Mouse (Mus musculus): ENCODE data around the gene Pip5k1c.

Pip5k1c gene

DNA sequence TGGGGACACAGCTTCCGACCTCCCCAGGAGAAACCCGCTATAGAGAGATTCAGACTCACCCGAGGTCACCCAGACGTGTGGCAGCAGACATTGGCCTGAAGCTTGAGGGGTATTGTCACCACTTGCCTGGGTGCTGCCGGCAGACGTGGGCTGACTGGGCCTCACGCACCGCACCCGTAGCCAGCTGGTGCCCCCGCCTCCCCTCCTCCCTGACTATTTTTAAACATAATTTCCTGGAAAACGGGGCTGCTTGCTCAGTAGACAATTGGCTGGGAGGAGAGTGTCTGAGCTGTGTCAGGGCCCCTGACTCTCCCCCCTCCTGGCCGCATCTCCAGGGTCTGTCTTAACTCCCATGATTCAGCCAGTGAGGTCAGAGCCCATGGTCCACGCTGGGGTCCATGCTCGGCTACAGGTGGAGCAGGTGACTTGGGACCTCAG lies 10.0 kb downstream of the Pip5k1c start:
- no peak for DNase-seq (ENCODE audit: low spot score)

- DNase-seq (ENCODE audit: low spot score): no peak
Measured at GRCm38 (mm10) chr10:81303258-81303657, 10.5 kb downstream of the Pip5k1c start.

- no peak for DNase-seq (ENCODE audit: low spot score)
Measured at GRCm38 (mm10) chr10:81303761-81304160, 11.0 kb downstream of the Pip5k1c start.

DNA sequence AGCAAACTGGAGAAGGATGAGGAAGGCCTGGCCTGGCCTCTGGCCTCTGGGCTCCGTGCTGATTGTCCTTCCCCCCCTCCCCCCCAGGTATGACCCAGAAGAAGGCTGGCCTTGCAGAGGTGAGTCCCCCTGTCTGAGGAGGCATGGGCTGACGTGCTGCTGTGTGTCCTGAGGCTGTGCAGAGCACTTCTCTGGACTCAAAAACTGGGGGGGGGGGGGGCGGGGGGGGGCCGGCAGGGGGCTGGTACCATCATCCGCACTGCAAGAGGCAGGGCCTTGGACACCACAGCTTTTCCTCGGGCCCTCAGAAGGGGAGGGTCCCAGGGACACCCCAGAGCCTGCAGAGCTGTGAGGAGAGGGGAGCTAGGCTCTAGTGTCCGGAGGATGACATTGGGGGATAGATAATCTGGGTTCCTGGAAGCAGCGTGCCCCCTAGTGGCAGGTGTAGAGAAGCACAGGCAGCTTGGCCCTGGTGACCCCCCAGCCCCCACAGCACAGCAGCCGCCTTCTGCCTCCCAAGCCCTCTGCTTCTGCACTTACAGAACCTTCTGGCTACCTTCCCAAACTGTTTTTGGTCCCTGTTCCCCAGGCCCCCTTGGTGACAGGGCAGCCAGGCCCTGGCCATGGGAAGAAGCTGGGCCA lies 12.0 kb downstream of the Pip5k1c start:
- DNase-seq (ENCODE audit: low spot score): peak; percentile 53

GRCm38 (mm10) chr10:81305663-81306062 lies 12.9 kb downstream of the Pip5k1c start:
- DNase-seq (ENCODE audit: low spot score): no peak

DNA sequence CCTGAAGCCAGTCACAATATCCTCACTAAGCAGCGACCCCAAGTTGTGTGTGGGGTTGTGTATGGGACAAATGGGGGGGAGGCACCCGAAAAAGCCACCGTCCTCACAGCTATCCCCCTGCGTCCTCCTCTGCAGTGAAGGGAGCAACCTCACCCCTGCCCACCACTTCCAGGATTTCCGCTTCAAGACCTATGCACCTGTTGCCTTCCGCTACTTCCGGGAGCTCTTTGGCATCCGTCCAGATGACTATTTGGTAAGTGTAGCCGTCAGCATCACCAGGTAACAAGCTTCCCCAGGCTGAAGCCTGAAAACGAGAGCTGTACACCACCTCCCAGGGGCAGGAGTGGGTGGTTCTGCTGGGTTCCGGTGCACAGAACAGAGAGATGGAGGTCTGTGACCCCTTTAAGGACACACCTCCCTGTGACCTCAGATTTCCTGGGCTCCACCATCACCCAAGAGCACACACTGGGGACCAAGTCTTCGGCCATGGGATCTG lies 13.5 kb downstream of the Pip5k1c start:
- DNase-seq (ENCODE audit: low spot score): no peak

DNA sequence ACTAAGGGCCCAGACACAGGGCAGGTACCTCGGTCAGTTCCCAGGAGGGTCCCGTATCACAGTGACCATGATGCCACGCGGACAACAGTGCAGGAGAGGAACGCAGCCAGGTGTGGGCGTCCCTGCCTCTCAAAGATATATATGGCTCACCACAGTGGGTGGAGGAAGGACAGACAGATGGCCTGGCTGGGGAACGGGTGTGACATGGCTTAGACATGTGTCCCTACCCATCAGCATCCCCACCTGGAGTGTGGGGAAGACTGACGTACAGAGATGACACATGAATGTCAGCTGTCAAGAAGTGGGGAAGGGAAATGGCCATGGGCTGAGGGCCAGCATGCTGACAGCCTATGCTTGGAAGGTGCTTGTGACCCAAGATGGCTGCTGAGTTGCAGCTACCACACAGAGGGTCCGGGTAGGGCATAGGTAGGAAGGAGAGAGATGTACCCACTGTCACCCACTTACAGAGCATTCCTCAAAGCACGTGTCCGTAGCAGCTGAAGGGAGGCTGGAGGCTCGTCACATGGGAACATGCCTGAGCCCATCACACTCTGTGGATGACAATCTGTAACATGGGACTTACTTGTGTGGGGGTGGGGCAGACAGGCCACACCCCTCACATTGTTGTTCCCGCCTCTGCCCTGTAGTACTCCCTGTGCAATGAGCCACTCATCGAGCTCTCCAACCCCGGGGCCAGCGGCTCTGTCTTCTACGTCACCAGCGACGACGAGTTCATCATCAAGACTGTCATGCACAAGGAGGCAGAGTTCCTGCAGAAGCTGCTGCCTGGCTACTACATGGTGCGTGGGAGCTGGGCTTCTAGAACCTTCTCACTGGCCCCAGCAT lies 14.3 kb downstream of the Pip5k1c start:
- no peak for DNase-seq (ENCODE audit: low spot score)

GRCm38 (mm10) chr10:81309571-81309970 lies 16.8 kb downstream of the Pip5k1c start:
- no peak for DNase-seq (ENCODE audit: low spot score)

DNA sequence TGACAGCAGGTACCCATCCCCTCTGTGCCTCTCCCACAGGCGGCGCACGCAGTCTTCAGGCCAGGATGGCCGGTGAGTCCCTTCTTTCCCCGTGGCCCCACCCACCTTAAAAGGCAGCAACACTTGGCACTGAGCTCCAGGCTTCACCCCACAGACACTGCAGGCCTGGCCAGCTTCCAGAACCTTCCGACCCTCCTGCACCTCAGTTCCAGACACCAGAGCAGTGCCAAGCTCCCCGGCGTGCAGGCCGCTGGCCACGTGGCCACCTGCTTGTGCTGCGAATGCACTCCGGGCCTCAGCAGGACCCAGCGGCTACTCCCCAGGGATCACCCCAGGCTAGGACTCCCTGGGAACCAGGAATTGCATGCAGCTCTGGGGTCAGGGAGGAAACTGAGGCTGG lies 20.8 kb downstream of the Pip5k1c start:
- DNase-seq (ENCODE audit: low spot score): no peak

GRCm38 (mm10) chr10:81314201-81314600 lies 21.4 kb downstream of the Pip5k1c start:
- DNase-seq (ENCODE audit: low spot score): no peak

DNA sequence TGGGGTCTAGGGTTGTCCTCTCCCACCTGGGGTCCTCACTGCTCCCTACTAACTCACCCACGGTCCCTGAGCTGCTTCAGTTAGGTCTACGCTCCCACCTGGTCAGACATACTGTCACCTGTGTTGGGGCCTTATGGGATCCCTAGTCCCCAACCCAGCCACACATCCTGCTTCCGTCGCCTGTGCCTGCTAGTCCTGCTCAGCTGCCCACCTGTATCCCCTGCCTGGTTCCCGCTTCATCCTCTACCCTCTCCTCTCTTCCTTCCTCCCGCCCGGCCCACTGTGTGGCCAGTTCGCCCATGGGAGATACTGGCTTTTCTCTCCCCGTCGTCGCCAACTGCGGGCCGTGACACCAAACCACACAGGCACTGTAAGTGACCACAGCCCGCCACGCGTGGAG lies 22.8 kb downstream of the Pip5k1c start:
- no peak for DNase-seq (ENCODE audit: low spot score)

DNA sequence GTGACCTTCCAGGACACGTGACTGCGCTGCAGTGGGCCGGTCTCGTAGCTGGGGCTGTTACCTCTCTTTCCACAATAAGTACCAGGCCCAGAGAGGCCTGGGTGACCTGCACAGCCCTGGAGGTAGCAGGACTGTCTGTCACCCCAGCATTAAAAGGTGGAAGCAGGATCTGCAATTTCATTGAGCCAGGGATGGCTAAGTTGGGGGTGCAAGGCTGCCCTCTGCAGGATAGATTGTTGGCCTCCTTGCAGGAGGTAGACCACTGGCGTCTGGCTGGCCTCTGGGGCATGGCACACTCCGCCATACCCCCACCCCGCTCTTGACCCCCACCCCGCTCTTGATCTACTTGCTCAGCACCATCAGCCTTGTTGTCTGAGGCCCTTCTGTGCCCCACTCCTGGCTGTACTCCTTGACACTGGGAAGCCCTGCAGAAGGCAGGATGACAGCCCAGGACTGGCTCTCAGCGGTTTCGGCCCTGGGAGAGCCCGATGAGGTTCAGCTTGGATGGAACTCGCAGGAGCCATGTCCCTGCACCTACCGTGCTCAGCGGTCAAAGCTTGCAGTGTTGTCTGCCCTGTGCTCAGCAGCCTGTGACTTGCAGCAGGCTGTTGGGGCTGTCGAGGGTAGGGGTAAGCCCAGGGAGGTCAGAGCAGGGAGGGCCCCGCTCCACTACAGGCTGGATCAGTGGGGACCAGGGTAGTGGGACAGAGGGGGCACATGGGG lies 23.7 kb downstream of the Pip5k1c start:
- DNase-seq (ENCODE audit: low spot score): no peak

DNA sequence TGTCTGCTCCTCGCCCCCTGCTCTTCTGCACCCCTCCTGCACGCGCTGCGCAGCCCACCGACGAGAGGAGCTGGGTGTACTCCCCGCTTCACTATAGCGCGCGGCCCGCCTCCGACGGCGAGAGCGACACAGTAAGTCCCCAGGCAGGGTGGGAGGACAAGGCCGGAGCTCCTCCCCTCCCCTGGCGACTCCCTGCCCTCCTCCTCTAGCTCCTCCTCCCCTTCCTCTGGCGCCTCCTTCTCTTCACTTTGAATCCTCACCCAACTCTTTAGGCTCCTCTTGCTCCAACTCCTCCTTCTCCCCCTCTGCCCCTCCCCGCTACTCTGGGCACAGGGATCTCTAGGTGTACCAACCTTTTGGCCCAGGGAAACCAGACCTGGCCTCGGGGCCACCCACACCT lies 24.5 kb downstream of the Pip5k1c start:
- DNase-seq (ENCODE audit: low spot score): peak; percentile 81

DNA sequence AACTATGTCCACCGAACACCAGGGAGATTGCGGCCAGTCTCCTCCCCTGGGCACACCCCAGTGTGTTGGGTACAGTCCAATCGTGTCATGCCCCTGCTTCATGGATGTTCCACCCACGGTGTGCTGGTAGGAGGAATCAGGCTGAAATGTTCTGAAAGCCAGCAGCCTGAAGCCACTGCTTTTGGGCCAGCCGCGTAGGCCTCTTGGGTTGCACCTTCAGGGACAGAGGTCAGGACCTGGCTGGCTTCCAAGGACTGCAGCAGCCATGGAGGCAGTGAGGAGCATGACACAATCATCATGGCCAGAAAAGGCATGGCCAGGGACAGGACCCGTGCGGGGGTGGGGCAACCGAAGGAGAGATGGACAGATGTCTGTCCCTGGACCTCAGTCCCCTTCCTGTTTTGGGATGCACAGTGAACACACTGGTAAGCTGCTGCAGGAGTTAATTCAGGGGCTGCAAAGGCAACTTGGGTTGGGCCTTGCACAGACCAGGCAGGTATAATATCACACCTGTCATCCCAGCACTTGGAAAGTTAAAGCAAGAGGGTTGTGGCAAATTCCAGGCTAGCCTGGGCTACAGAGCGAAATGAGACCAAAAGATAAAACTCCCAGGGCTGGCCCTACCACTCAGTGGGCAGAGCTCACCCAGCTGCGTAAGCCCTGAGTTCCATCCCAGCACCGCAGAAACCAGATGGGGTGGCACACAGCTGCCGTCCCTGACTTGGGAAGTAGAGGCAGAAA lies 26.0 kb downstream of the Pip5k1c start:
- DNase-seq (ENCODE audit: low spot score): peak; percentile 57

DNA sequence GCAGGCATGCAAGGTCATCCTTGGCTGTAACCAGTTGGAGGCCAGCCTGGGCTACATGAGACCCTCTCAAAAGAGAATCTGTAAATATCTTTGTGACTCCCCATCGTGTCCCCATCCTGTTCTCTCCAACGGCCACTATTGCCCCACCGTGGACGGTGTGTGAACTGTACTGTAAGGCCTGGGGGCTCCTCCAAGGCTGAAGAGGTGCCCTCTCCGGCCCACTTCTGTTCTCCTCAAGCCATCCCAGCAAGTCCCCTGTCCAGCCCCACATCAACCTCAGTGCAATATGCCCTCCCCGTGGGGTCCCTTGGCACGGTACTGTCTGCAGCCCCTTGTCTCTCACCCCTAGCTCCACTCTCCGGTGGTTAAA lies 26.6 kb downstream of the Pip5k1c start:
- DNase-seq (ENCODE audit: low spot score): no peak

- DNase-seq (ENCODE audit: low spot score): no peak
Measured at GRCm38 (mm10) chr10:81319741-81320549, 27.2 kb downstream of the Pip5k1c start.

GRCm38 (mm10) chr10:81320550-81321347 lies 28.0 kb downstream of the Pip5k1c start, which contains the start of gene Cactin:
Gene Cactin (plus strand): TSS chr10:81321103.
- peak; percentile 100 for DNase-seq (ENCODE audit: low spot score)

GRCm38 (mm10) chr10:81321436-81321835 lies 28.7 kb downstream of the Pip5k1c start:
- DNase-seq (ENCODE audit: low spot score): no peak

DNA sequence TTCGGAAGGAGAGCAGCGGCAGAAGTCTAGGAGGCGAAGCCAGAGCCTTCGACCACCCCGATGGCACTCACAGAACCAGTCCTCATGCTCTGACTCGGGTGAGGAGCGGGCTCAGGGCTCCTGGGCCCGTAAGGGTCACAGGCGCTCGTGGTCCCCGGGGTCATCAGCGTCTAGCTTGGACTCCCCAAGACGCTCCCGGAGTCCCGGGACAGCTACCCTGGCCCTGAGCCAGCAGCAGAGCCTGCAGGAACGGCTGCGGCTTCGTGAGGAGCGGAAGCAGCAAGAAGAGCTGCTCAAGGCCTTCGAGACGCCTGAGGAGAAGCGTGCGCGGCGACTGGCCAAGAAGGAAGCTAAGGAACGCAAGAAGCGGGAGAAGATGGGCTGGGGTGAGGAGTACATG lies 29.7 kb downstream of the Pip5k1c start:
- DNase-seq (ENCODE audit: low spot score): no peak

DNA sequence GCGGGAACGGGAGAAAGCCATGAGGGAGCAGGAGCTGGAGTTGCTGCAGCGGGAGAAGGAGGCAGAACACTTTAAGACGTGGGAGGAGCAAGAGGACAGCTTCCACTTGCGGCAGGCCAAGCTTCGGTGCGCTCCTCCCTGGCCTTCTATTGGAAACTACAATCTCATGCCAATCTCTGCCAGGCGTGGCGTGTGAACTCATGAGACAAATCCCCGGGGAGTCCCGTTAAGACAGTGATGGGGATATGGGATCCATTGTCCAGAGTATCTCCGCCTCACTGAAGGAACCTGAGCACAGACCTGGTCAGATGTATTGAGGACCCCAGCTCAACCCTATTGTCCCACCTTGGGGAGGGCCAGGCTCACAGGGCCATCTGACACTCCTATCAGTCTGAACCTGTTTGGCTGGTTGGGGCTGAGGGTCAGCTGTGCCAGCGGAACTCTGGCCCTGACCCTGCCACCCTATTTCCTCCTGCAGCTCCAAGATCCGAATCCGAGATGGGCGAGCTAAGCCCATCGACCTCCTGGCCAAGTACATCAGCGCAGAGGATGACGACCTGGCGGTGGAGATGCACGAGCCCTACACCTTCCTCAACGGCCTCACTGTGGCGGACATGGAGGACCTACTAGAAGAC lies 30.5 kb downstream of the Pip5k1c start:
- no peak for DNase-seq (ENCODE audit: low spot score)
